Mouse (Mus musculus) liver, embryonic 11.5 days (tissue): ENCODE measurements around the gene Cd300ld2. TPM values are rescaled to one million over a fixed set of nuclear protein-coding genes. Genes with fewer than 3 reads are reported as not detected.

ENCODE experiments used
- ATAC-seq: fragments of 200-750 bp; cut with Nextera tagmentation; replicated peaks from 2 replicates; pipeline ENCODE4 v1.8.0; 2017; ENCODE audit warnings: moderate number of reproducible peaks, mild to moderate bottlenecking, moderate TSS enrichment, moderate library complexity; ENCODE audit not compliant: low FRiP score
- DNase-seq: peaks from one replicate; pipeline ENCODE4 v3.0.0-alpha.2; 2017; ENCODE audit warnings: low spot score
- H3K27ac ChIP-seq: fragments of 300-500 bp; sonication (generic); 2 replicates; pipeline ENCODE4 v1.5.1; 2014; ENCODE audit warnings: mild to moderate bottlenecking, low read depth, low read length, control low read depth
- H3K27me3 ChIP-seq: fragments of 300-500 bp; sonication (generic); replicated peaks from 2 replicates; pipeline ENCODE4 v1.6.1; 2014; ENCODE audit warnings: low read length, mixed read lengths; ENCODE audit not compliant: control insufficient read depth, insufficient read depth
- H3K36me3 ChIP-seq: fragments of 300-500 bp; sonication (generic); 2 replicates; pipeline ENCODE4 v1.6.1; 2014; ENCODE audit warnings: mild to moderate bottlenecking, low read length, moderate library complexity, mixed read lengths; ENCODE audit not compliant: control insufficient read depth, insufficient read depth
- H3K4me1 ChIP-seq: fragments of 300-500 bp; sonication (generic); replicated peaks from 2 replicates; pipeline ENCODE4 v1.6.1; 2014; ENCODE audit warnings: low read length, mixed read lengths; ENCODE audit not compliant: control insufficient read depth, insufficient read depth
- H3K4me2 ChIP-seq: fragments of 300-500 bp; sonication (generic); 2 replicates; pipeline ENCODE4 v1.6.1; 2014; ENCODE audit warnings: mild to moderate bottlenecking, control low read depth, moderate library complexity
- H3K4me3 ChIP-seq: fragments of 300-500 bp; sonication (generic); 2 replicates; pipeline ENCODE4 v1.5.1; 2014; ENCODE audit warnings: low read depth, low read length, control low read depth
- H3K9ac ChIP-seq: fragments of 300-500 bp; sonication (generic); 2 replicates; pipeline ENCODE4 v1.6.1; 2014; ENCODE audit warnings: low read depth, low read length, control low read depth
- H3K9me3 ChIP-seq: fragments of 300-500 bp; sonication (generic); 2 replicates; pipeline ENCODE4 v1.6.1; 2016; ENCODE audit warnings: low read length, inconsistent platforms, mixed read lengths; ENCODE audit not compliant: control insufficient read depth
- WGBS: fragments of 180-500 bp; shearing (Covaris S2); extraction: QIAGEN DNeasy Blood & Tissue Kit; methylation state at CpG from one replicate; pipeline ENCODE4 v1.1.7; 2014; 5-methylcytosine and 5-hydroxymethylcytosine counted together
- polyA plus RNA-seq: library from polyadenylated mRNA; unstranded; fragments of >200 nt; fragmentation: Nextera tagmentation; extraction: Ambion mirVana; gene quantifications from 2 replicates; pipeline ENCODE4 v1.2.1, GENCODE M21; 2014

Cd300ld2 gene
- polyA plus RNA-seq, 1 experiment from 2014 or later: not detected

- H3K36me3 ChIP-seq: no peaks in the 10 kb centered on the region
- no peak overlapping the region for H3K27ac ChIP-seq
- no peak overlapping the region for H3K4me3 ChIP-seq
- ATAC-seq (0 out of 2 replicates have a peak, but pooled peaks have one; percentile 31), DNase-seq (no peak)
- H3K9ac ChIP-seq: no peak overlapping the region
- H3K4me2 ChIP-seq: no peak overlapping the region
- 35% methylated on average over 3 of the region's 3 CpGs for WGBS
- H3K9me3 ChIP-seq: no peaks in the 10 kb centered on the region
- no peaks in the 10 kb centered on the region for H3K4me1 ChIP-seq
- no peaks in the 10 kb centered on the region for H3K27me3 ChIP-seq
Observed at GRCm38 (mm10) chr11:114965182-114965828, 50.7 kb downstream of the Cd300ld2 start.

GRCm38 (mm10) chr11:114960369-114960768 is 55.6 kb downstream of the Cd300ld2 start:
- 50% methylated on average over 1 of the region's 1 CpGs for WGBS
- no peaks in the 10 kb centered on the region for H3K9me3 ChIP-seq
- H3K36me3 ChIP-seq: no peaks in the 10 kb centered on the region
- no peak overlapping the region for H3K4me2 ChIP-seq
- ATAC-seq: no peak
- no peak overlapping the region for H3K27ac ChIP-seq
- H3K4me3 ChIP-seq: no peak overlapping the region
- DNase-seq: no peak
- no peak overlapping the region for H3K9ac ChIP-seq
- H3K4me1 ChIP-seq: no peaks in the 10 kb centered on the region
- no peaks in the 10 kb centered on the region for H3K27me3 ChIP-seq

Other genes starting within 250 kb of the Cd300ld2 start
- gene Btbd17, start 220.2 kb downstream of the Cd300ld2 start, polyA plus RNA-seq: 0.10 and 0.43 TPM in 2 replicates
- gene Gpr142, start 217.3 kb downstream of the Cd300ld2 start, polyA plus RNA-seq: not detected in 2 replicates
- 20.2 and 21.6 TPM in 2 replicates for gene Gprc5c, start 165.0 kb downstream of the Cd300ld2 start, polyA plus RNA-seq
- 4.1 and 5.4 TPM in 2 replicates for gene Cd300a, start 126.2 kb downstream of the Cd300ld2 start, polyA plus RNA-seq
- gene Cd300lb, start 81.8 kb downstream of the Cd300ld2 start, polyA plus RNA-seq: 0.49 and 0.55 TPM in 2 replicates
- gene Cd300c, start 47.0 kb downstream of the Cd300ld2 start, polyA plus RNA-seq: not detected in 2 replicates
- 0.45 and 0.95 TPM in 2 replicates for gene Cd300ld, start 26.3 kb downstream of the Cd300ld2 start, polyA plus RNA-seq
- 3.7 and 4.4 TPM in 2 replicates for gene Cd300c2, start 14.3 kb downstream of the Cd300ld2 start, polyA plus RNA-seq
- gene Cd300ld4, start 10.8 kb upstream of the Cd300ld2 start, polyA plus RNA-seq: not detected in 2 replicates
- gene Cd300ld5, start 21.6 kb upstream of the Cd300ld2 start, polyA plus RNA-seq: not detected in 2 replicates
- gene Cd300ld3, start 32.2 kb upstream of the Cd300ld2 start, polyA plus RNA-seq: not detected in 2 replicates
- 0.33 and 0.56 TPM in 2 replicates for gene Cd300e, start 46.0 kb upstream of the Cd300ld2 start, polyA plus RNA-seq
- 6.3 and 7.9 TPM in 2 replicates for gene Rab37, start 75.2 kb upstream of the Cd300ld2 start, polyA plus RNA-seq
- 0.63 and 0.86 TPM in 2 replicates for gene Cd300lf, start 117.8 kb upstream of the Cd300ld2 start, polyA plus RNA-seq
- 117 and 121 TPM in 2 replicates for gene Slc9a3r1, start 147.1 kb upstream of the Cd300ld2 start, polyA plus RNA-seq
- gene Tmem104, start 171.3 kb upstream of the Cd300ld2 start, polyA plus RNA-seq: 10.8 and 13.1 TPM in 2 replicates
- 17.0 and 20.1 TPM in 2 replicates for gene Nat9, start 171.7 kb upstream of the Cd300ld2 start, polyA plus RNA-seq